Mouse (Mus musculus): ENCODE results near the gene Dixdc1.

- TF ChIP-seq CTCF (IDR thresholded peaks at IDR 0.05 in 2 of 3, conservative IDR thresholded peaks at IDR 0.05 in 1 of 3; ENCODE audit: control insufficient read depth in 1 of 3, insufficient read depth in 1 of 3, low read depth in 2 of 3, low read length in 3 of 3, poor library complexity in 1 of 3, severe bottlenecking in 1 of 3) (peak; percentile 54 to 63 (median 60)), NRF1 (IDR thresholded peaks at IDR 0.05; ENCODE audit: insufficient read depth, low read depth, low read length, poor library complexity, severe bottlenecking) (no peak), POLR2A (IDR thresholded peaks at IDR 0.05; ENCODE audit: control insufficient read depth in 1 of 2, insufficient read depth in 1 of 2, low read depth in 1 of 2, low read length in 2 of 2, poor library complexity in 1 of 2) (no peak), HCFC1 (IDR thresholded peaks at IDR 0.05; ENCODE audit: low read depth, low read length) (no peak)
Observed at GRCm38 (mm10) chr9:50633059-50633458, 106.3 kb downstream of the Dixdc1 start.
